ENCODE assay signal across 25 mouse cellular contexts in genomic region chr8:117903052-117903451, GRCm38 (mm10).
"Had no signal": no experiment of that assay in that cellular context is flagged by ENCODE, and none has a peak within 500 bp of the region (broad histone marks: within the 10 kb centered on the region; RNA-seq: fewer than 3 reads in every experiment).

No protein-coding gene starts in this region.

- H3K27me3 ChIP-seq: heart, embryonic 13.5 days; heart, embryonic 15.5 days; hindbrain, embryonic 13.5 days; hindbrain, embryonic 15.5 days; kidney, embryonic 15.5 days; limb, embryonic 13.5 days; limb, embryonic 15.5 days had no signal

- DNase-seq: gastrocnemius, postnatal 14 days; gastrocnemius, postnatal 36 days; heart, adult 11 months; heart, adult 2 months; heart, postnatal 14 days; heart, postnatal 36 days; kidney, adult 11 months; kidney, adult 2 months; kidney, adult 9 months; kidney, postnatal 14 days; kidney, postnatal 36 days; layer of hippocampus, adult 9-11 months; layer of hippocampus, postnatal 36 days; left cerebral cortex, postnatal 4 days had no signal

- H3K4me3 ChIP-seq: heart, adult 2 months; heart, embryonic 13.5 days; heart, embryonic 15.5 days; hindbrain, embryonic 13.5 days; hindbrain, embryonic 15.5 days; kidney, embryonic 15.5 days; limb, embryonic 13.5 days; limb, embryonic 15.5 days had no signal

- H3K9ac ChIP-seq: heart, embryonic 13.5 days; heart, embryonic 15.5 days; hindbrain, embryonic 13.5 days; hindbrain, embryonic 15.5 days; kidney, embryonic 15.5 days; limb, embryonic 13.5 days; limb, embryonic 15.5 days had no signal

- H3K4me2 ChIP-seq: heart, embryonic 11.5 days; heart, embryonic 13.5 days; heart, embryonic 15.5 days; hindbrain, embryonic 13.5 days; hindbrain, embryonic 15.5 days; kidney, embryonic 15.5 days; limb, embryonic 13.5 days; limb, embryonic 15.5 days had no signal

- H3K27ac ChIP-seq: heart, adult 2 months; heart, embryonic 13.5 days; heart, embryonic 15.5 days; hindbrain, embryonic 13.5 days; hindbrain, embryonic 15.5 days; hindbrain, postnatal 0 days; kidney, embryonic 15.5 days; kidney, postnatal 0 days; limb, embryonic 13.5 days; limb, embryonic 15.5 days had no signal

- H3K9me3 ChIP-seq: heart, embryonic 15.5 days; hindbrain, embryonic 13.5 days; hindbrain, embryonic 15.5 days; kidney, embryonic 15.5 days; limb, embryonic 13.5 days; limb, embryonic 15.5 days had no signal

- H3K36me3 ChIP-seq: heart, embryonic 13.5 days; heart, embryonic 15.5 days; hindbrain, embryonic 13.5 days; hindbrain, embryonic 15.5 days; kidney, embryonic 15.5 days; limb, embryonic 13.5 days; limb, embryonic 15.5 days had no signal

- ATAC-seq: hindbrain, postnatal 0 days; intestine, embryonic 16.5 days had no signal

- H3K4me1 ChIP-seq: heart, embryonic 13.5 days; heart, embryonic 15.5 days; hindbrain, embryonic 15.5 days; kidney, embryonic 15.5 days; limb, embryonic 13.5 days; limb, embryonic 15.5 days had no signal
